Mouse (Mus musculus) splenic B cell, adult 2 months (primary cell): Measurements from ENCODE around the gene Ispd.

ENCODE experiments used
- DNase-seq: peaks from one replicate; pipeline ENCODE4 v3.0.0-alpha.2; 2011; ENCODE audit warnings: low read depth, low spot score
- H3K27me3 ChIP-seq: 2 replicates; pipeline ENCODE4 v1.6.1; 2012; ENCODE audit warnings: mild to moderate bottlenecking, low read length, moderate library complexity, mixed read lengths; ENCODE audit not compliant: control insufficient read depth, poor library complexity, insufficient read depth, severe bottlenecking
- H3K36me3 ChIP-seq: 2 replicates; pipeline ENCODE4 v1.6.1; 2012; ENCODE audit warnings: mild to moderate bottlenecking, low read length, moderate library complexity, mixed read lengths; ENCODE audit not compliant: control insufficient read depth, poor library complexity, insufficient read depth, severe bottlenecking

Ispd gene

GRCm38 (mm10) chr12:36425258-36425657, 44.0 kb downstream of the Ispd start:
- Histone ChIP-seq H3K36me3 (no peaks in the 10 kb centered on the region), H3K27me3 (no peaks in the 10 kb centered on the region)
- DNase-seq = no peak

DNA sequence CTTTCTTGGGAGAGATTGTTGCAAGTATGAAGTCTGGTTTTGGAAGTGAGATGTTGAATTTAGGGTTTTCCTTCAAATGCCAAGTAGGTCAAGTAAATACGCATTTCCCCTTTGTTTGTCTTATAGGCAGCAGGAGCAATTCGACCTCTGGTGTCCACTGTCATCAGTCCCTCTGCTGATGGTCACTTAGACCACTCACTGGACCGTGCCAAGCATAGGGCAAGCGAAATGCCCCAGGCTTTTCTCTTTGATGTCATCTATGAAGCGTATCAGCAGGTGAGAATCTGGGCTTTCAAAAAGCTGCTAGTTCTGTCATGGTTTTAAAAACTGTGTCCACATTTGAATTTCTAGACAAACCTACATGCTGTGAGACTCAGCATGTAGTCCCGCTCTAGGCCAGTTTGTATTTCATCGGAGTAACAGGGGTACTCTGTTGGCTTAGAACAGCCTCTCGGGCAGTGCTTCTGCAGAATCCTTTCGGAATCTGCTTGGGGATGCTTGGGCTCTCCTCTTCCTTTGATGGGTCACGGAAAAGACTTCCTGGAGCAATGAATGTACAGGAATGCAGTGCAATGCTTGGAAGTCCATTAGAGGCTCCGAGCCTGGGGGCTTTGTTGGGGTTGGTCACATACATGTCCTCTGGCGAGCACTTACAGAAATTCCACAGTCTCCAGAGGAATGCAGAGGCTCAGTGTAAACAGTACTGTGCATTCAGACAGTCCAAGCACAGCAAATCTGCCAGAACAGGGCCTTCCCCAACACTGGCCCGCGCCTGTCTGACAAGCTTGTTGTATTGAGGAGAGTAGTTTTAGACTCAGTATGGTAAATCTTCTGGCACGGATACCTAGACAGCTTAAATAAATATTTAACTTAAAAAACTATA, 45.2 kb downstream of the Ispd start:
- no peaks in the 10 kb centered on the region for H3K36me3 ChIP-seq
- DNase-seq = no peak
- no peaks in the 10 kb centered on the region for H3K27me3 ChIP-seq

GRCm38 (mm10) chr12:36436956-36437355, 55.7 kb downstream of the Ispd start:
- DNase-seq = no peak
- H3K27me3 ChIP-seq = no peaks in the 10 kb centered on the region
- no peaks in the 10 kb centered on the region for H3K36me3 ChIP-seq

GRCm38 (mm10) chr12:36439396-36439795, 58.1 kb downstream of the Ispd start:
- Histone ChIP-seq H3K27me3 (no peaks in the 10 kb centered on the region), H3K36me3 (no peaks in the 10 kb centered on the region)
- DNase-seq = peak; percentile 36

DNA sequence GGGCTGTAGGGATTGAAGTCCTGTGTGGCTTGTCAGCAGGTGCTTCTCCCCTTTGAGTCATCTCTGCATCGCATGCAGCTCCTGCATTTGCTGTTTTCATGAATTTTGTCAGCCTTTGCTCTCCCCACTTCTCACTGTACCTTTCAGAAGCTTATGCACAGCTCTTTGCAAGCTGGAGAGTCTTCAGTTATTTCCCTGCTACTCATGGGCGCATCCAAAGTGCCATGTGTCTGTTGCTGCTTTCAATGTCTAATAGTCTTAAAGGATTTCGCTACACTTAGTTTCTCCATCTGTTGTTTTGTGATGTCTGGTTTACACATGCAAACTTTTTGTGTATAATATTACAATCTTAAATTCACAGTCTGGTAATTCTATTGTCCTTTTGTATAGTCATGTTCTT, 74.8 kb downstream of the Ispd start:
- Histone ChIP-seq H3K27me3 (no peaks in the 10 kb centered on the region), H3K36me3 (no peaks in the 10 kb centered on the region)
- no peak for DNase-seq

- Histone ChIP-seq H3K36me3 (no peaks in the 10 kb centered on the region), H3K27me3 (no peaks in the 10 kb centered on the region)
- no peak for DNase-seq
Measured at GRCm38 (mm10) chr12:36457726-36458125, 76.5 kb downstream of the Ispd start.

GRCm38 (mm10) chr12:36468325-36469044, 87.2 kb downstream of the Ispd start:
- Histone ChIP-seq H3K27me3 (no peaks in the 10 kb centered on the region), H3K36me3 (no peaks in the 10 kb centered on the region)
- no peak for DNase-seq

DNA sequence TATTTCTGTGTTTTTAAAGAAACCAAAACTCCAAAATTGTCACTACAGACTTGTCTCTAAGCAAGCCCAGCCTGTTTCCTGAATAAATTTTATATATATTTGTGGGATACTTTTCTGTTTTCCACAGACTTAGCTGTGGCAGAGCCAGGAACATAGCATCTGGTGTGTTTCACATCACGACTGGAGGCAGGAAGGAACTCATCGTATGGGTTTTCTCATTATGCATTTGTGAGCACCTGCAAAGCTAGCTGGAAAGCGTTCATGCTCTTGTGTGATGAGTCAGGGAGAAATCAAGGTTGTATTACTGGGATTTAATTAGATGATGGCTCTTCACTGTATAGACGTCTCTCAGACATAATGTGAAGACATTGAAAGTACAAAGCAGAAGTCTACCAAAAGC, 90.2 kb downstream of the Ispd start:
- no peaks in the 10 kb centered on the region for H3K36me3 ChIP-seq
- no peak for DNase-seq
- no peaks in the 10 kb centered on the region for H3K27me3 ChIP-seq

- no peak for DNase-seq
- H3K36me3 ChIP-seq = no peaks in the 10 kb centered on the region
- no peaks in the 10 kb centered on the region for H3K27me3 ChIP-seq
Measured at GRCm38 (mm10) chr12:36474171-36474570, 92.9 kb downstream of the Ispd start.

- DNase-seq = no peak
- Histone ChIP-seq H3K36me3 (no peaks in the 10 kb centered on the region), H3K27me3 (no peaks in the 10 kb centered on the region)
Measured at GRCm38 (mm10) chr12:36475269-36475668, 94.0 kb downstream of the Ispd start.

- no peak for DNase-seq
- Histone ChIP-seq H3K27me3 (no peaks in the 10 kb centered on the region), H3K36me3 (no peaks in the 10 kb centered on the region)
Measured at GRCm38 (mm10) chr12:36476476-36476875, 95.2 kb downstream of the Ispd start.

DNA sequence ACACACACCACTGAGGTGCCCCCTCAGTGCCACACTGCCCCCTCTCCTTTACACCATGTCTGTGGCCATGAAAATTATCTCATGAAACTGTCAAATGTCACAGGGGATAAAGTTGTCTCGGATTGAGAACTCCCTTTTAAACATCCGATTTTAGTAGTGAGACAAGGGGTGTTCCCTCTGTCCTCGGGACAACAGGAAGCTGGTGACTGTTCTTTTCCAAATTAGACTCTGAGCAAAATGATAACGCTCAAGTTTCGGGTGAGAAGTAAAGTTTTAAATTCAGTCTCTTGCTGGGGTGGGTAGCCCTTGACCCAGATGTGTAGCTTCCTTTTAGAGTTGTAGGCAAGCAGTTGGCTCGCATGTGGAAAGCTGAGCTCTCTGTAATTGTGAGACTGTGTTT, 96.3 kb downstream of the Ispd start:
- no peaks in the 10 kb centered on the region for H3K36me3 ChIP-seq
- H3K27me3 ChIP-seq = no peaks in the 10 kb centered on the region
- no peak for DNase-seq

- no peaks in the 10 kb centered on the region for H3K36me3 ChIP-seq
- no peaks in the 10 kb centered on the region for H3K27me3 ChIP-seq
- no peak for DNase-seq
Measured at GRCm38 (mm10) chr12:36477926-36478325, 96.7 kb downstream of the Ispd start.

GRCm38 (mm10) chr12:36481742-36482141, 100.5 kb downstream of the Ispd start:
- H3K27me3 ChIP-seq = no peaks in the 10 kb centered on the region
- DNase-seq = no peak
- H3K36me3 ChIP-seq = no peaks in the 10 kb centered on the region

DNA sequence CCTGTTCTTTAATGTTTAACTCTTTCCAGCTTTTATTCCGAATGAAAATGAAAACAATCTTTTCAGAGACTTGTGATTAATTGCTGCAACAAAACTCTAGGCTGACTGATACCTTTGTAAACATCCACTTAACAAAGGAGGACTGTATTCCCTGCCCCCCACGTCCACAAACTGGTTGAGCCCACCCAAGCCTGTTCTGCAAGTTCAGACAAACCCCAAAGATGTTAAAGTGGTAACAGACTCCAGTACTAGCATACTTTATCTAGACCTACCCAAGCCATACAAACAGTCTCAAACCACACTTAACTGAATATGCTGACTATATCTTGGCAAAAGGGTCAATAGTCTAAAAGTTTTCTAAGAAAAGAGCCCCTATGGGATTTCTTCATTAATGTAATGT, 102.1 kb downstream of the Ispd start:
- Histone ChIP-seq H3K36me3 (no peaks in the 10 kb centered on the region), H3K27me3 (no peaks in the 10 kb centered on the region)
- no peak for DNase-seq
